Mouse (Mus musculus): ENCODE measurements around the gene Naa80.
"Not testable (repeated sequence)": the region's sequence is repeated elsewhere in the genome, so short reads cannot be mapped to it uniquely, and the experiment has no call there.

Naa80 gene

DNA sequence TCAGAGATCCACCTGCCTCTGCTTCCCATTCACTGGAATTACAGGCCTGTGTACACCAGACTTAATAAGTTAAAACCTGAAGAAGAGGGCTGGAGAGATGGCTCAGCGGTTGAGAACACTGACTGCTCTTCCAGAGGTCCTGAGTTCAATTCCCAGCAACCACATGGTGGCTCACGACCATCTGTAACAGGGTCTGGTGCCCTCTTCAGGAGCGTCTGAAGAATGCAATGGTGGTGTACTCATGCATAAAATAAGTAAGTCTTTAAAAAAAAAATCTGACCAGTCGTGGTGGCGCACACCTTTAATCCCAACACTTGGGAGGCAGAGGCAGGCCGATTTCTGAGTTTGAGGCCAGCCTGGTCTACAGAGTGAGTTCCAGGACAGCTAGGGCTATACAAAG is 4.9 kb upstream of the Naa80 start:
- not testable (repeated sequence) for DNase-seq (ENCODE audit: low spot score)

DNA sequence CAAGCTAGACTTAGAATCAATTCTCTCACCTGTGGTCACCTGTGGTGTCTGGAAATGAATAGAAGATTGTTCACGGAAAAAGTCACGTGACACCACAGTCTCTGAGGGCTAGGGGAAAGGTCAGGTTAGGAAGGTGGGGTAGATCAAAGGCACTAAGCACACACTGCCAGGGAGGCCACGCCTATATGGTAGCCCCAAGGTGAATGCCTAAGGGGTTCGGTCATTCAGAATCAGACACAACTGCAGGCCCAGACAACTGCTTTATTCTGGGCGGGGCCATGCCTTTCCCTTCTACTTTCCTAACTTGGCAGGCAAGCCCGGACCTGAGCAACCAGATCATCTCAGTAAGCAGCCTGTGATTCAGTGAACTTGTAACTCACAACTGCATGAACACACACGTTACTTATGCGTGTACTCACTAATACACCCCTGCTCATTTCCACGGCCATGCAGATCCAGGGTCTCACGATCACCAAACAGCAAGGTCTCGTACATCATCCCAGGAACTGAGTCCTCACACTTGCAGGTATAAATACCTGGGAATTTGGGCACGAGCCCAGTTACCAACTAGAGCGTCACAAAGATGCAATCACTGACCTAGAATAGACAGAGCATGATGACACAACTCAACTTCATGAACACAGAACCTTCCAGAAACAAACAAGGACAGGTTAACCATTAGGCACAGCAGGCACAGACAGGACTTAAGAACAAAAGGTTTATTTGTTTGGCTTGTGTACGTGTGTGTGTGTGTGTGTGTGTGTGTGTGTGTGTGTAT is 2.9 kb upstream of the Naa80 start:
- peak; percentile 78 for DNase-seq (ENCODE audit: low spot score)

DNA sequence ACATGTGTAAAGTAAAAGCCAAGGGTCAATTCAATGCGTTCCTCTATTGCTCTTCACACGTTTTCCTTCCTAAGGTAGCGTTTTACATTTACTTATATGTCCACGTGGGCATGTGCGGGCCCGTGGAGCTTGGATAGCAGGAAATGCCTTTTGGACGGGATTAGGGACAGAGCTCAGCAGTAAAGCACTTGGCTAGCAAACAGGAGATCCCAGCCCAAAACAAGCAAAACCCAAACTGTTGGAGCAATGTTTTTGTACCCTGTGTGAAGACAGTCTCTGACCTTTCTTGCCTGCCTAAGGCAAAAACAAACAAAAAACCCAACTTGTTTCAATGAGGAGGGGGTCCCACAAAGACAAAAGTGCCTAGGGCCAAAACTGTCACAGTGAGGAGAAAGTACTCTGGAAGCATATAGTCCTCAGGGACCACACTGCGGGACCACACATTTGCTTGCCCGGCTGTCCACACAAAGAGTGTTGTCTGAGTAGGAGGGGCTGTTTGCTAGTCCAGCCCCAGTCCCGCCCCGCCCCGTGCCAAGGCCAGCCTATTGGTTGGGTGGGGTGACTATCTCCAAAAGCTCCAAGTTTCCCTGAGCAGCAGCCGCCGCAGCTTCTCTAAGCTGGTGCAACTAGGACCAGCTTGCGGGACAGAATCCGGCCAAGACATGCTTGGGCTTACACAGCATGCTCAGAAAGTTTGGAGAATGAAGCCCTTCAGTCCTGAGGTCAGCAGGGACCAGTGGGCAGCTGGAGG is 2.2 kb upstream of the Naa80 start, which contains the start of gene Hyal1:
Gene Hyal1, plus strand, starts transcription at position 571 of the 751 bp plus-strand sequence.
- peak; percentile 89 for DNase-seq (ENCODE audit: low spot score)

DNA sequence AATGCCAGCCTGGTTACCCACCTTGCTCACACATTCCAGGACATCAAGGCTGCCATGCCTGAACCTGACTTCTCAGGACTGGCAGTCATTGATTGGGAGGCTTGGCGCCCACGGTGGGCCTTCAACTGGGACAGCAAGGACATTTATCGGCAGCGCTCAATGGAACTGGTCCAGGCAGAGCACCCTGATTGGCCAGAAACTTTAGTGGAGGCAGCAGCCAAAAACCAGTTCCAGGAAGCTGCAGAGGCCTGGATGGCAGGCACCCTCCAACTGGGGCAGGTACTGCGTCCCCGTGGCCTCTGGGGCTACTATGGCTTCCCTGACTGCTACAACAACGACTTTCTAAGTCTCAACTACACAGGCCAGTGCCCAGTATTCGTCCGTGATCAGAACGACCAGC is 816 bp upstream of the Naa80 start:
- DNase-seq (ENCODE audit: low spot score) = no peak

DNA sequence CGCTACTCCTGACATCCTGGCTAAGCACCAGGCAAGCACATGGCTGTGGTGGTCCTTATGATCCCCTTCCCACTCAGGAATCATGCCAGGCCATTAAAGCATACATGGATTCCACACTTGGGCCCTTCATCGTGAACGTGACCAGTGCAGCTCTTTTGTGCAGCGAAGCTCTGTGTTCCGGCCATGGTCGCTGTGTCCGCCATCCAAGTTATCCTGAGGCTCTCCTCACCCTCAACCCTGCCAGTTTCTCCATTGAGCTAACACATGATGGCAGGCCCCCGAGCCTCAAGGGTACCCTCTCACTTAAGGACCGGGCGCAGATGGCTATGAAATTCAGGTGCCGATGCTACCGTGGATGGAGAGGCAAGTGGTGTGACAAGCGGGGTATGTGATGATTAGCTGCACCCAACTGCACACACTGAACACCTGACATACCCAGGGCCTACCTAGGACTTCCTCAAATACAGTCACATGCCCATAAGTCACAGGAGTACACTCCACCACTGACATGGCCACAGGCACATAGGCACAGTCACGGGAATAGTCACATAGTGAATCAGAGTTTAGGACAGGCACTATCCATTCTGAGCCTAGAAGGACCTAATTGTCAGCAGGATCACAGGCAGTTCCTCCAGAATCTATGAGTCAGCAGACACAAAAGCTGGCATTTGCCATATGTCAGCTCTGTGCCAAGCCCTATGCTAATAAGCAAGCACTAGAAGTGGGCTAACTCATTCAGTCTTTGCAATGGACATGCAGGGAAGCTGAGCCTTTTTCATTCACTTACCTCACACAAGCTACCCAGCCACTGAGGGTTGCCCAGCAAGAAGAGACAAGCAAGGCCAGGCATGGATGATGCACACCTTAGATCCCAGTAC is 575 bp downstream of the Naa80 start:
- DNase-seq (ENCODE audit: low spot score) = no peak

DNA sequence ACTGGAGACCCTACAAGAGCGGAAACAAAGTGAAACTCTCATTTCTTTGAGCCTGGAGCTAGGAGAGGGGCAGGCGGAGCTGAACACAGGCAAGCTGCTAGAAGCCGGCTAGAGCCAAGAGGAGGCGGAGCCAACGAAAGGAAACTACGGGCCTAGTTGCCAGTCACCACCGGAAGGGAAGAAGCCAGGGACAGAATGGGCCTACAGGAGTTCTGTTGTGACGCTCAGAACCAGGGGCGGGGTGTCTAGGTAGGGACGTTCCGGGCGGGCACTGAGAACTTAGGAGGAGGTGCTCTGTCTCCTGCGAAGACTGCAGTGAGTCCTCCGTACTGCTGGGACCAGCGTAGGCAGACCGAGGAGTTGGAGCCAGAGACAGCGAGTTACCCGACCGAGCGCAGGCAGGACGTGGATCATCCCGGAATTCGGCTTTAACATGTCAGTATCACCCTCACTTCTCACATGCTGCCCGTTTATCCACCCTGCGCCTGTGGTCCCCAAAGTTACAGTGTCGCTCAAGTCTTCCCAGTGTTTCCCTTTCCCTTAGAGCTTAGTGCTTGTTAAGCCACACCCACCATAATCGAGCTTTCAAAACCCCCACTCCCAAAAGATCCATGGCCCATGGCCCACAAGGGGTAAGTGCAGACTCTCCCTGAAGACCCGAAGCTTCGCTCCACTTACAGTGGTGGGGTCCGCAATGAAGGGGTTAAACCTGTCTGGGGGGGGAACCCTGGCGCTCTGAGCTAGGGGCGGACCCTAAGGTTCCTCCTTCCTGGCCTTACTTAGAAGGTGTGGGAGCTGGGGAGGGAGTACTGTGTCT is 2.0 kb downstream of the Naa80 start, which contains the start of gene Hyal3:
Gene Hyal3, plus strand, starts transcription at position 318 of the 817 bp plus-strand sequence.
- DNase-seq (ENCODE audit: low spot score) = peak; percentile 89

DNA sequence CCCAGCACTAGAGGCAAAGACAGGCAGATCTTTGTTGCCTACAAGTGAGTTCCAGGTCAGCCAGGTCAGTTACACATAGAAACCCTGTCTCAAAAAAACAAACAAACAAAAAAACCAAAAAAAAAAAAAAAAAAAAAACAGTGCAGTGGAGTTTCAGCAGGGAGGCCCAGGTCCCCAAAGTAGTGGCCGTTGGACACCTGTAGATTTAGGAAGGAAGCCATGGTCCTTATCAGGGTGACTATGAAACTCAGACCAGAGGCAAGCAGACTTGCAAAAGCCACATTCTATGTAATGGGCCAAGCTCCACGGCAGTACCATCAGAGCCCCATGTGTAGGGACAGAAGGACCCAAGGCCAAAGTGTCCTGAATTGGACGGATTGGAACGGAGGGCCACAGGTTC is 2.9 kb downstream of the Naa80 start:
- no peak for DNase-seq (ENCODE audit: low spot score)

DNA sequence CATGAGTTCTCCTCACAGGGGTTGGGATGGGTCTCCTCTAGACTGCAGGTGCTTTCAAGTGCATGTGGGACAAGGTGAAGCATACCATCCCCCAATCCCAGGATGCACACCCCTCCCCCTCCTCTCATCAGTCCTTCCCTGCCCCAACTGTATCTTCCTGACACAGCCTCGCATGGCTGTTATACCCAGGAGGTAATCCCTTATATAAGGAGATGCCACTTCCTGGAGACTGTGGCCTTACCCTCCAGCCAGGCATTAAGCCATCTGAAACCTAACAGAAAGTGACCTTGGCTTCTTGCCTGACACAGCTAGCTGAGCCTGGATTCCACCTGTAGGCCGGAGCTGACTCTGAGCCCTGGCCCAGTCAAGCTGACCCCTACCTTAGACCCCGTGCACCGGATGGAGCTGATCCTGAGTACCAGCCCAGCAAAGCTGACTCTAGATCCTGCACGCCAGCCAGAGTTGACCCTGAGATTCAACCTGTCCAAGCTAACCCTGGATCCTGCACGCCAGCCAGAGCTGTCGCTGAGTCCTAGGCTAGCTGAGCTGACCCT is 3.9 kb downstream of the Naa80 start:
- DNase-seq (ENCODE audit: low spot score) = no peak

DNA sequence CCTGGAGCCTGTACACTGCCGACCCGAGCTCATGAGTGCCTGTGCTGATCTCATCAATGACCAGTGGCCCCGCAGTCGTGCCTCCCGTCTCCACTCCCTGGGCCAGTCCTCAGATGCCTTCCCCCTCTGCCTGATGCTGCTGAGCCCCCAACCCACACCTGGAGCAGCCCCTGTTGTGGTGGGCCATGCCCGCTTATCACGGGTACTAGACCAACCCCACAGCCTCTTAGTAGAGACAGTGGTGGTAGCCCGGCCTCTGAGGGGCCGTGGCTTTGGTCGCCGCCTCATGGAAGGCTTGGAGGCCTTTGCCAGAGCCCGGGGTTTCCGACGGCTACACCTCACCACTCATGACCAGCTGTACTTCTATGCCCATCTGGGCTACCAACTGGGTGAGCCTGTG is 4.5 kb downstream of the Naa80 start:
- no peak for DNase-seq (ENCODE audit: low spot score)

DNA sequence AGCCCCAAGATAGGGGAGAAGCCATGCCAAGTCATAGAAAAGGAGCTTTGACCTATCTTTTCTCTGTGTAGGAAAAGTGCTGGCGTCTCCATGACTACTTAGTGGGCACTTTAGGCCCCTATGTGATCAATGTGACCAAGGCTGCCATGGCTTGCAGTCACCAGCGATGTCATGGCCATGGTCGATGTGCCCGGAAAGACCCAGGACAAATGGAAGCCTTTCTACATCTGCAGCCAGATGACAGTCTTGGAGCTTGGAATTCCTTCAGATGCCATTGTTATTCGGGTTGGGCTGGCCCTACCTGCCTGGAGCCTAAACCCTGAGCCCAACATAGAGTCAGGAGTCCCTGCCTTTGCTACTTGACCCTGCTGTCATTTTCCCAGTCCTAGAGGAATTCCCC is 7.8 kb downstream of the Naa80 start:
- no peak for DNase-seq (ENCODE audit: low spot score)

DNA sequence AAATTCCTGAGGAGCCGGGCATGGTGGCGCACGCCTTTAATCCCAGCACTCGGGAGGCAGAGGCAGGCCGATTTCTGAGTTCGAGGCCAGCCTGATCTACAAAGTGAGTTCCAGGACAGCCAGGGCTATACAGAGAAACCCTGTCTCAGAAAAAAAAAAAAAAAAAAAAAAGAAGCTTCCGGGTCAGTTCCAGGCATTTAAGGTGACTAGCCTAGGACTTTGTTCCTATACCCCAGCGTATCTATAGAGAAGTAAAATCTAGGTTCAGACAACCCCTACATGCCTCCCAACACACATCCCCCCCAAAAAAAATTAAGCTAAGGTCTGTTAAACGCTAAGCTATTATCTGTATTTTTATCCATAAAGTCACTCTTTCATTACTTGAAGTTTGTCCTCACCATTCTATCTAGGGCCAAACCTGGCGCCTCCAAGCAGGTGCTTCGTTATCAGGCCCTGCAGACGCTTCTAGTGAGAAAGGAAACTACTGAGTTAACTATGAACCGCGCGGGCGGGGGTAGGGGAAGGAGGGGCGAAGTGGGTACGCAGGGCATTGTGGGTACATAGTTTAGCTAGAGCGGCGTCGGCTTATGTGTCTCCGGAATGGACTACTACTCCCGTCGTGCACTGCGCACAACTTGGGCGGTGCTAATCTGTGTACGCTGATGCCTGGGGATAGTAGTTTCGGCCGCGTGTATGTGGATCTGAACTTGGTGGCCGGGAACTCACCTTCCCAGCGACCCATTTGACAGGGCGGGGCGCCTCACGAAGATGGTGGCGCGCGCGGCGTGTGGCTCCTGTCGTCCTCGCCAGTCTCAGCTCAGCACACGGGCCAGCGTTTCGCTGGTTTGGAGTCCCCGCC is 8.5 kb downstream of the Naa80 start, which contains the start of gene Ifrd2:
Gene Ifrd2, plus strand, starts transcription at position 669 of the 859 bp plus-strand sequence.
- DNase-seq (ENCODE audit: low spot score) = peak; percentile 99

DNA sequence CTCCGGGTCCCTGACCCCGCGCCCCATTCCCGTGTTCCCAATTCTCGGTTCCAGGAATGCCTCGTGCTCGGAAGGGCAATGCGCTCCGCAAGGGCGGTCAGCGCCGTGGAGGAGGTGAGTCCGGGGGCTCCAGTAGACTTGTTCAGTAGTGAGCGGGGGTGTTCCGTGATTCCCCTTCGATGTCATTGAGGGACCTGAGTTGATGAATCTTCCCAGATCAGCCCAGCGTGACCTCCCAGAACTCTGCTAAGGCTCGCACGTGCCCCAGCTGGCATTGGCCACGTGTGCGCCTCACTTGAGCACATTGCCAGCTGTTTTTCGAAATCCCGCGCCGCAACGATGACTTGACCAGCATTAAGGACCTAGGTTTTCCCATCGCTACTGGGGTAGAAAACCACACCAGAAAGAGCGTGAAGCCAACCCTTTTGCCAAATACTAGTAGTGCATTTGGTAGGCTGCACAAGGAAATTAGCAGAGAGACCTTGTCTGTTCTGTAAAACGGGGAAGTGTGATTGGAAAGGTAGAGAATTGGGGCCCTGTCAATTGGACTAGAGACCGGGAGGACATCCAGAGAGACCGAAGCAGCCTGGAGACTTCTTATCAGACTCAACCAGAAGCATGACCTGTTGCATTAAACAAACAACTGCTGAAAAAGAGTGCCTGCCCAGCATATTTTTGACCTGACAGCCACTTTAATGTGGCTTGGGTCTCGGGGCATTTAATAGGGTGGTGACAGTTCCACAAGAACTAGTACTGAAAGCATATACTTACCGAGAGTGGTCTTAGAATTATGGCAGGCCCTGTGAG is 9.3 kb downstream of the Naa80 start:
- peak; percentile 57 for DNase-seq (ENCODE audit: low spot score)

DNA sequence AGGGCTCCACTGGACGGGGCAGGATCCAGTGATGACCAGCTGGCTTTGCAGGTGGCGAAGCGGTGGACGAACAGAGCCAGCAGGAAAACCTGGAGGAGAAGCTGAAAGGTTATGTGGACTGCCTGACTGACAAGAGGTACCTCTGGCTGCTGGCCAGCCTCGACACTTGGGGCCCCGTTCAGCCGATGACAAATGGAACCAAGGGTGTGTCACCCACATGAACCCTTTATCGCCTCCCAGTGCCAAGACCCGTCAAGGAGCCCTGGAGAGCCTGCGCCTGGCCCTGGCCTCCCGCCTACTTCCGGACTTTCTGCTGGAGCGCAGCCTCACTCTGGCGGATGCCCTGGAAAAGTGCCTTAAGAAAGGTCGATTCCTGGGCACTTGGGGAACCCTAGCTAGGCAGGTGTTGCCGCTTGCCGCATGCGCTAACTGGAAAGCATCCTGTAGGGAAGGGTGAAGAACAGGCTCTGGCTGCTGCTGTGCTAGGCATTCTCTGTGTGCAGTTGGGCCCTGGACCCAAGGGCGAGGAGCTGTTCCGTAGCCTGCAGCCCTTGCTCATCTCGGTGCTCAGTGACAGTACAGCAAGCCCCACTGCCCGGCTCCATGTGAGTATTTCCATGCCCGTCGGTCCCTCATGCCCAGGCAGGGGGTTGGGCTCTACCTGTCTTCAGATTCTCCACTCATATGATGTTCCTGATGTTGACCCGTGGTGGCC is 11.5 kb downstream of the Naa80 start:
- DNase-seq (ENCODE audit: low spot score) = no peak

DNA sequence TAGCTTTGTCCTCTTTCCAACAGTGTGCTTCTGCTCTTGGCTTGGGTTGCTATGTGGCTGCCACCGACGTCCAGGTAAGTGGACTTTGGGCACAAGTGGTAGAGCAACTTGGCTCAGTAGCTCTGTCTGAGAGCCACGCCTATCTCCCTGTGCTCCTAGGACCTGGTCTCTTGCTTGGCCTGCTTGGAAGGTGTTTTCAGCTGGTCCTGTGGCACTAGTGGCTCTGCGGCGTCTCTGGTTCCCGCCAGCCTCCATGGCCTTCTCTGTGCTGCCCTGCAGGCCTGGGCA is 12.0 kb downstream of the Naa80 start:
- DNase-seq (ENCODE audit: low spot score) = no peak

DNA sequence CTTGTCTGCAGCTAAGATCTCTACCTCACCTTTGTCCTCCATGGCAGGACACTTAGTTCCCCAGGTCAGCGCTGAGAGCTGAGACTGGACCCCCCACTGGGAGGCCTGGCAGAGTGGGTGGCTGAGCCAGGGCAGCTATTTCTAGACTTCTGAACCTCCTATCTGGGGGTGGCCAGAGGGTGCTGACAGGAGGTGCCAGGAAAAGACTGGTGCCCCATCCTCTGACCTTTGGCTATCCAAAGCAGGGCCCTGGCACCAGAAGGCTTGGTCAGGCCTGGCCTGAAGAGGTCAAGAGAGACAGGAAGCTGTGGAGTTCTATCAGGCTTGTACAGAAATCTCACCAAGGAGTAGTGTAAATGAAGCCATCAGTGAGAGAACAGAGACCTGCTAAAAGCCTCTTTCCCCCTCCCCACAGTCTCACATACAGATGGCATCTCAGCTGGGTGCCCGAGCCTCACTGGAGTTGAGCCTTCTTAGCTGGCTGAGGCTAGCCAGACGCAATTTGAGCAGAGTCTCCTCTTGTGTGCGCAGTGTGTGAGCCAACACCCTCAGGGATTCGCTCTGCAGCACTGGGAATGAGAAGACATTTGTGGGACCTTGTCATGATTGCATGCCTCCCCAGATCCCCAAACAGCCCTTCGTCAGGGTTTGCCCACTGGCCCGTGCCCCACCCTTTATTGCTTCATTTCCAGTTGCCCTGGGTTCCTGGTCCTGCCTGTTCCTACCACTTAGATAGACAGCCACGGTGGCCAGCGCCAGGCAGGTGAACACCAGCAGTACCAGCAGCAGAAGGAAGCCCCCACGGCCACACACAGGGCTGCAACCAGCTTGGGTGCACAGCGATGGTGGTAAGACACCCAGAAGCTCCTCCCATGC is 14.7 kb downstream of the Naa80 start:
- DNase-seq (ENCODE audit: low spot score) = no peak

DNA sequence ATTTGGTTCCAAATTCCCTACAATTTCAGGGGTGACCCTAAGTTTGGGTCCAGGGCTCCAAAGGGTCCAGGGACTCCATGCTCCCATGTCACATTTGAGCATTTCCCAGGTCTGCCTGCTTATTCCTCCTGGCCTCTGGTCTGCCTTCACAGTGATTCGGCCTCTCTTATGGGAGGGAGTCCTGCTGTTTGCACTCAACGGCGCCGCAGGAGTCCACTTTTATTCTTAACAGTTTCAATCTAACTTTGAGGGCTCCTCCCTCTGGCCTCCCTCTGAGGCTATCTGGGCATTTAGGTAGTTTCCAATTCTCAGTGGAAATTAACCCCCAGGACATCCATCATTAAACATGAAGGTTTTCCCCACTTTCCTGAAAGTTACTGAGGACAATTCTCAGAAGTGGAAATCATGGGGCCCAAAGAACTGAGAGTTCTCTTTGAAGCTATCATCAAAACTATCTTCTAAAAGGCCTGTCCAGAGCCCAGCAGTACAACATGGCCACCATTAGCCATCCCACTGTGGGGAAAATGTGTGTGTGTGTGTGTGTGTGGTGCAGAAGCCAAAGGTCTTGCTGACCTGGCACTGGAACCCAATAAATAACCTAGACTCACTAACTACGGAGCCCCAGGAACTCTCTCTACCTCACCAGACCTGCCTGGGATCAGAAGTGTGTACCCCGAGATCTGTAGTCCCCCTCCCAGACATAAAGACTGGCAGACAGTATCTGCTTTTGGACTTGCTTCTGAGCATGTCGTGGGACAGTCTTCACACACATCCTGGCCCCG is 15.8 kb downstream of the Naa80 start:
- no peak for DNase-seq (ENCODE audit: low spot score)

Measured in yolk sac, embryonic 10.5 days (tissue).